Mouse (Mus musculus): ENCODE data around the gene Plxdc1. TPM values are rescaled to one million over a fixed set of nuclear protein-coding genes. Genes with fewer than 3 reads are reported as not detected.

The Plxdc1 gene
- total RNA-seq, 1 experiment from 2014 or later: 5.5 TPM

Other genes with a start within 250 kb of the Plxdc1 start
- 42.3 and 81.6 TPM in 2 replicates for gene Pip4k2b, start 241.7 kb downstream of the Plxdc1 start, total RNA-seq (2017)
- 18.8 and 23.3 TPM in 2 replicates for gene Cwc25, start 219.9 kb downstream of the Plxdc1 start, total RNA-seq (2017)
- gene 1700001P01Rik, start 210.5 kb downstream of the Plxdc1 start, total RNA-seq (2017): 0.69 TPM in 1 of 2 replicates, not detected in the other
- 1,424 and 2,771 TPM in 2 replicates for gene Rpl23, start 204.0 kb downstream of the Plxdc1 start, total RNA-seq (2017)
- 220 and 229 TPM in 2 replicates for gene Lasp1, start 187.4 kb downstream of the Plxdc1 start, total RNA-seq (2017)
- gene B230217C12Rik, start 145.7 kb downstream of the Plxdc1 start, total RNA-seq (2017): 0.81 and 1.5 TPM in 2 replicates
- 0.25 and 2.2 TPM in 2 replicates for gene Fbxo47, start 102.3 kb downstream of the Plxdc1 start, total RNA-seq (2017)
- 1.3 and 3.2 TPM in 2 replicates for gene Arl5c, start 9.7 kb upstream of the Plxdc1 start, total RNA-seq (2017)
- gene Cacnb1, start 36.6 kb upstream of the Plxdc1 start, total RNA-seq (2017): 2.9 and 6.9 TPM in 2 replicates
- 1,707 and 1,745 TPM in 2 replicates for gene Rpl19, start 40.3 kb upstream of the Plxdc1 start, total RNA-seq (2017)
- gene Stac2, start 67.0 kb upstream of the Plxdc1 start, total RNA-seq (2017): not detected in 2 replicates
- gene Fbxl20, start 164.0 kb upstream of the Plxdc1 start, total RNA-seq (2017): 24.8 and 26.5 TPM in 2 replicates
- gene Med1, start 206.8 kb upstream of the Plxdc1 start, total RNA-seq (2017): 44.3 and 69.4 TPM in 2 replicates
- gene Cdk12, start 216.6 kb upstream of the Plxdc1 start, total RNA-seq (2017): 68.2 and 73.3 TPM in 2 replicates